Mouse (Mus musculus): Measurements from ENCODE around the gene Mesp1. TPM values are rescaled to one million over a fixed set of nuclear protein-coding genes. Genes with fewer than 3 reads are reported as not detected.

Gene Mesp1
- 0.16 and 0.30 TPM in 2 replicates for polyA plus RNA-seq (2016; fragmentation: Nextera tagmentation; extraction: Ambion mirVana)

DNA sequence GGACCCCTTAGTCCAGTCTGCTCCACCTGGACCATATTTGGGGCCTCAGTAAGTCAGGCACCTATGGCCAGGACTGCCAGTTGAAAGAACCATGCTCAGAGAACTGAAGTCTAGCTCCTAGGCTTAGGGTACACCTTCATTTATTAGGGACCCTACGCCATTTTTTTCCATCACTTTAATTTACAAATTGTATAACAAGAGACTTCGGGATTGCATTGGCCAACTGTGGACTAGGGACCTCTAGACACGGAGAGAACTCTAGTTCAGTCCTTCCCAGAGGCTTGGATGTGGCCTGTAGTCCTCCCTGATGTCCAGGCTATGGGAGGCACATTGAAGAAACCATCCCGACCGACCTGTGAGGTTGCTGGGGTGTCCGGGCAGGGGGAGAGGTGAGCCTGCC lies at the start of gene Mesp1:
TSS of gene Mesp1 (minus strand) at position 101 of the 400 bp plus-strand sequence.
- H3K9me3 ChIP-seq, result no peaks in the 10 kb centered on the region
- no peaks in the 10 kb centered on the region for H3K36me3 ChIP-seq
- H3K27ac ChIP-seq, result peak within 1 kb of the TSS; percentile 82
- H3K4me1 ChIP-seq, result peaks cover 40% of the 10 kb centered on the region
- 67% methylated on average over 6 of the region's 6 CpGs for WGBS
- no peak for DNase-seq (ENCODE audit: low spot score)
- H3K27me3 ChIP-seq (ENCODE audit: insufficient read depth, poor library complexity, severe bottlenecking), result peaks cover 79% of the 10 kb centered on the region
- H3K4me3 ChIP-seq, result peak within 1 kb of the TSS; percentile 62

DNA sequence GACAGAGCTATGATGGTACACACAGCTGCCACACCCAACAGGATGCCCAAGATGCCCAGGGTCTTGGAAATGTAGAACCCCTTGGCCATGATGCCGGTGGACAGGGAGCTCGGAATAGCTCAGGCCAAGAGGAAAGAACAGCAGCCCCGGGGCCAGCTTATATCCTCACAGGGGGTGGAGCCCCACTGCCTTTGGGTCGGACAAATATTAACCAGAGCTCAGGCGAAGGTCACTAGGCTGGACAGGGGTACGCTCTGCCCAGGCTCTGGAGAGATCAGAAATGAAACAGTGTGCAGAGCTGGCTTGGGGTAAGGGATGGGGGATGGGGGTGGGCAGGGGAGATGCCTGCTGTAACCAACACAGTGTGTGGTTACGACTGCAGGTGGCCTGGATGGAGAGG lies 48.6 kb upstream of the Mesp1 start:
- Histone ChIP-seq H3K9me3 (no peaks in the 10 kb centered on the region), H3K27me3 (ENCODE audit: insufficient read depth, poor library complexity, severe bottlenecking) (peaks cover 27% of the 10 kb centered on the region), H3K4me3 (no peak overlapping the region), H3K27ac (no peak overlapping the region), H3K4me1 (peaks cover 18% of the 10 kb centered on the region), H3K36me3 (no peaks in the 10 kb centered on the region; the same call in 1 of the 2 replicates)
- 62% methylated on average over 7 of the region's 7 CpGs for WGBS
- no peak for DNase-seq (ENCODE audit: low spot score)

DNA sequence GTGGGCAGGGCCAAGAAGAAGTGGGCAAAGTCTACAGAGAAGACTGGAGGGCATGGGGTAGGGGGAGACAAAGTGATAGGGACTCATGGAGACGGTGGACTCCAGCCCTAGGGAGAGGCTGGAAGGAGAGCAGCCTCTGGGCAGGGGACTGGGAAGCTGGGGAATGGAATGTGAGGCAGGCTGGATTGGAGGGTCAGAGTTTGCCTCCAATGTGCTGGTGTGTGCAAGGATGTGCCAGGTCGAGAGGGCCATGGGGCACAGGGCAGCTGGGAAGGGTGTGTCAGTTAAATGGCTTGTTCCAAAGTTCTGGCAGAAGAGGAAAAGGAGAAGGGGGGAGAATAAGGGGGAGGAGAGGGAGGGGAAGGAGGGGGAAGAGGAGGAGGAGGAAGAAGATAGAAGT lies 43.7 kb upstream of the Mesp1 start:
- no peaks in the 10 kb centered on the region; the same call in 1 of the 2 replicates for H3K36me3 ChIP-seq
- H3K4me3 ChIP-seq, result no peak overlapping the region
- H3K27me3 ChIP-seq (ENCODE audit: insufficient read depth, poor library complexity, severe bottlenecking), result 0 out of 2 replicates have a peak, but pooled peaks cover 8% of the 10 kb centered on the region
- peaks cover 5% of the 10 kb centered on the region for H3K4me1 ChIP-seq
- no peak for DNase-seq (ENCODE audit: low spot score)
- WGBS, result 70% methylated on average over 2 of the region's 2 CpGs
- no peak overlapping the region for H3K27ac ChIP-seq
- H3K9me3 ChIP-seq, result no peaks in the 10 kb centered on the region

DNA sequence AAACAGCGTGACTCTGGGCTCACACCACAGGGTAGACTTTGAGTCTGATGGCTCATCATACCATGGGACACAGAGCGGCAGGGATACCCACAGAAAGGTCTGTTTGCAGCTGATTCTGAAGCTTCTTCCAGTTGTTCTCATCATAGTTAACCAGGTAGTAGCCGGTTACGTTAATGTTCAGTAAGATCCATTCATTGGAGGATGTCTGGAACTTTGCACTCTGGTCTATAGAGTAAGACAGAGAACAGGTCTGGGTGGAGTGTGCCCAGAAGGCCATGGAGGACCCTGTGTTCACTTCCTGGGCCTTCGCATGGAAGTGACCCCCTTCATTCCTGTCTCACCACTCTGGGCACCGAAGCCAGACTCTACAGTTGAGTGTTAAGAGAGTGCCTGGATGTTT lies 41.6 kb upstream of the Mesp1 start:
- Histone ChIP-seq H3K27ac (no peak overlapping the region), H3K4me3 (no peak overlapping the region), H3K4me1 (0 out of 2 replicates have a peak, but pooled peaks cover 3% of the 10 kb centered on the region), H3K36me3 (no peaks in the 10 kb centered on the region), H3K27me3 (ENCODE audit: insufficient read depth, poor library complexity, severe bottlenecking) (no peaks in the 10 kb centered on the region), H3K9me3 (no peaks in the 10 kb centered on the region)
- 92% methylated on average over 6 of the region's 6 CpGs for WGBS
- no peak for DNase-seq (ENCODE audit: low spot score)

DNA sequence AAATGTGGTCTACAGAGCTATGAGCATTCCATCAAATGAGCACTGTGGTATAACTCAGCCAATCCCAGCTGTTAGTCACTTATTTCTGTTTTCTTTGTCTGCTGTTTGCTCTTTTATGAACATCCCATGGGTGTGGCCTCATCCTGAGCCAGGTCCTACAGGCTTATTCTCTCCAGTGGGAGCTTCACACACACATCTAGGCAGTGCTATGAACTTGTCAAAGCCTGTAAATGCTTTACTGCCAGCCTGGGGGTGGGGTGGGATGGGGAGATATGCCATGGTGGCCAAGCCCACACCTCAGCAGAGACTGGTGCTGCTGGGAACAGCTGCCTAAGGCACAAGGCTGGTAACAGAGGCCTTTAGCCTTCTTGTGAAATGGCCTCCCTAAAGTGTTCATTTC lies 39.4 kb upstream of the Mesp1 start:
- H3K36me3 ChIP-seq, result no peaks in the 10 kb centered on the region
- DNase-seq (ENCODE audit: low spot score), result no peak
- H3K27ac ChIP-seq, result no peak overlapping the region
- 0 out of 2 replicates have a peak, but pooled peaks cover 3% of the 10 kb centered on the region for H3K4me1 ChIP-seq
- H3K9me3 ChIP-seq, result no peaks in the 10 kb centered on the region
- H3K4me3 ChIP-seq, result no peak overlapping the region
- no peaks in the 10 kb centered on the region for H3K27me3 ChIP-seq (ENCODE audit: insufficient read depth, poor library complexity, severe bottlenecking)

- Histone ChIP-seq H3K27me3 (ENCODE audit: insufficient read depth, poor library complexity, severe bottlenecking) (no peaks in the 10 kb centered on the region), H3K4me1 (0 out of 2 replicates have a peak, but pooled peaks cover 3% of the 10 kb centered on the region), H3K9me3 (no peaks in the 10 kb centered on the region), H3K27ac (no peak overlapping the region), H3K36me3 (no peaks in the 10 kb centered on the region), H3K4me3 (no peak overlapping the region)
- 76% methylated on average over 6 of the region's 6 CpGs for WGBS
- DNase-seq (ENCODE audit: low spot score), result no peak
Observed at GRCm38 (mm10) chr7:79831585-79831984, 38.0 kb upstream of the Mesp1 start.

DNA sequence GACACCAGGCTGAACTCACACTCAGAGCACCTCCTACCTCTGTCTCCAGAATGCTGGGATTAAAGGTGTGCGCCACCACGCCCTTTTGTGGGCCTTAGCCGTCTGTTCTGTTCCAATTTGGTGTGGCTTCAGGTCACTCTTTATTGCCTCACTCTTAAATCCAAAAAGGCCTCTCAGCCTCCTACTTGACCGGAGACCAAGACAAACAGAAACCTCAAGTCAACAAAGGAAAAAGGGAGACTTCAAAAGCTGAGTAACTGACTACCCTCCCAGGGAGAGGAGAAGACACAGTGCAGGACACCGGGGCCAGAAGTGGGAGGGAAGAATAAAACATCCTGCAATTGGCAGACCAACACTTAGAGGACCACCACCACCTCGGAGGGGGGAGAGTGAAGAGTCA lies 37.6 kb upstream of the Mesp1 start:
- Histone ChIP-seq H3K9me3 (no peaks in the 10 kb centered on the region), H3K4me3 (no peak overlapping the region), H3K27ac (no peak overlapping the region), H3K4me1 (0 out of 2 replicates have a peak, but pooled peaks cover 3% of the 10 kb centered on the region), H3K27me3 (ENCODE audit: insufficient read depth, poor library complexity, severe bottlenecking) (no peaks in the 10 kb centered on the region), H3K36me3 (no peaks in the 10 kb centered on the region)
- DNase-seq (ENCODE audit: low spot score), result no peak
- 71% methylated on average over 6 of the region's 6 CpGs for WGBS

DNA sequence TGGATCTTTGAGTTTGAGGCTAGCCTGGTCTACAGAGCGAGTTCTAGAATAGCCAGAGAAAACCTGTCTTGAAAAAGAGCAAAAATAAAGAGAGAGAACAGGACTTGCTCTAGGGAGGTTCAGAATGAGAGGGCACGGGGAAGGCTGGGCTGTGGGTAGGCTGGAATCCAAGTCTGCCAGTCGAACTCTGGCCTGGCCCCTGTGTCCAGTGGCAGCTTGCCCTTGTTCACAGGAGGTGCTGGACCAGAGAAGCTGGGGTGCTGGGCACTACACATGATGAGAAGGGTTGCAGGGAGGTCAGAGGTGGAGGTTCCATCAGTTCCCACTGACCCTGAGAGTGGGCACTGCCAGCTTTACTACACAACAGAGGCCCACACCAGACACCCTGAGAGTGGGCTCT lies 34.8 kb upstream of the Mesp1 start:
- no peak for DNase-seq (ENCODE audit: low spot score)
- Histone ChIP-seq H3K4me1 (no peaks in the 10 kb centered on the region), H3K27ac (no peak overlapping the region), H3K36me3 (no peaks in the 10 kb centered on the region), H3K4me3 (no peak overlapping the region), H3K9me3 (no peaks in the 10 kb centered on the region), H3K27me3 (ENCODE audit: insufficient read depth, poor library complexity, severe bottlenecking) (no peaks in the 10 kb centered on the region)
- WGBS, result 80% methylated on average over 3 of the region's 3 CpGs

- 77% methylated on average over 12 of the region's 12 CpGs for WGBS
- H3K27me3 ChIP-seq (ENCODE audit: insufficient read depth, poor library complexity, severe bottlenecking), result peaks cover 4% of the 10 kb centered on the region; the same call in 1 of the 2 replicates
- peaks cover 38% of the 10 kb centered on the region for H3K4me1 ChIP-seq
- H3K4me3 ChIP-seq, result no peak overlapping the region
- no peak for DNase-seq (ENCODE audit: low spot score)
- H3K36me3 ChIP-seq, result no peaks in the 10 kb centered on the region
- H3K9me3 ChIP-seq, result no peaks in the 10 kb centered on the region
- H3K27ac ChIP-seq, result no peak overlapping the region
Observed at GRCm38 (mm10) chr7:79822092-79822695, 28.6 kb upstream of the Mesp1 start.

GRCm38 (mm10) chr7:79819996-79820395 lies 26.4 kb upstream of the Mesp1 start:
- peaks cover 38% of the 10 kb centered on the region for H3K4me1 ChIP-seq
- H3K27me3 ChIP-seq (ENCODE audit: insufficient read depth, poor library complexity, severe bottlenecking), result peaks cover 12% of the 10 kb centered on the region; the same call in 1 of the 2 replicates
- peak overlapping the region; percentile 60; the same call in 1 of the 2 replicates for H3K27ac ChIP-seq
- no peak overlapping the region for H3K4me3 ChIP-seq
- no peaks in the 10 kb centered on the region for H3K9me3 ChIP-seq
- 45% methylated on average over 11 of the region's 11 CpGs for WGBS
- DNase-seq (ENCODE audit: low spot score), result no peak
- H3K36me3 ChIP-seq, result no peaks in the 10 kb centered on the region

DNA sequence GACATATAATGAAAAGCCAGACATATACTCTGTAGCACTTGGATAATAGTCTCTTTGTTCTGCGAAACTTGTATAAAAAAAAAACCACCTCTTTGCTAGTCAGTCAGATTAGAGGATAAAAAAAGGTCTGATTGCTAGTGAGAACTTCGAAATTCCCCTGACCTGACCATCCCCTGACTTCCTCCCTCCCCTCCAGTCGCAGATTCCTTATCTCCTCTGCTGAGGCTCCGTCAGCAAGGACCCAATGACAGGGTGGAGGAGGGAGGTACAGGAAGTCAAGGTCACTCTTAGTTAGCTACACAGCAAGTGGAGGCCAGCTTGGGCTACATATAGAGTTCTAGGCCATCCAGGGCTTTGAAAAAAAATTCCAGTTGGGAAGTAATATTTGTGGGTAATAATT lies 25.9 kb upstream of the Mesp1 start:
- DNase-seq (ENCODE audit: low spot score), result no peak
- Histone ChIP-seq H3K4me1 (peaks cover 38% of the 10 kb centered on the region), H3K9me3 (no peaks in the 10 kb centered on the region), H3K27ac (peak overlapping the region; percentile 60; the same call in 1 of the 2 replicates), H3K36me3 (no peaks in the 10 kb centered on the region), H3K4me3 (no peak overlapping the region), H3K27me3 (ENCODE audit: insufficient read depth, poor library complexity, severe bottlenecking) (peaks cover 12% of the 10 kb centered on the region; the same call in 1 of the 2 replicates)
- 13% methylated on average over 4 of the region's 4 CpGs for WGBS

DNA sequence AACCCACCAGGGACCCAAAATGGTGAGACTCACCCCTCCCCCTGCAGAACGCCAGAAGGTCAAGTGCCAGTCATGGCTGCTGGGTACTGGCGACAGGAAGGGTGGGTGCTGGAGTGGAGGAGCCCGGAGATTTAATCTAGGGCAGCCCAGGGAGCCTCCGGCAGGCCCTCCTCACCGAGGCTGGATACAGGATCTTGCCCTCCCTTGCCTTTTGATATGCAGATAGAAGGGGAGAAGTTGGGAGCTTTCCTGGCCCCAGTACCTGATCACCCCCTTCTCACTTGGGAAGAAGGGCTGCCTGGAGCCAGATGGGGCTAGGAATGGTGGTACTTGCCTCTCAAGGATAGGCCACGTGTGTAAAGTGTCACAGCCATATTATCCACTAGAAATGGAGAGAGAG lies 24.7 kb upstream of the Mesp1 start:
- Histone ChIP-seq H3K27me3 (ENCODE audit: insufficient read depth, poor library complexity, severe bottlenecking) (peaks cover 12% of the 10 kb centered on the region; the same call in 1 of the 2 replicates), H3K4me1 (peaks cover 38% of the 10 kb centered on the region), H3K4me3 (no peak overlapping the region), H3K27ac (peak overlapping the region; percentile 56), H3K9me3 (no peaks in the 10 kb centered on the region), H3K36me3 (no peaks in the 10 kb centered on the region)
- WGBS, result 5% methylated on average over 6 of the region's 6 CpGs
- no peak for DNase-seq (ENCODE audit: low spot score)

- 72% methylated on average over 1 of the region's 1 CpGs for WGBS
- DNase-seq (ENCODE audit: low spot score), result no peak
- Histone ChIP-seq H3K9me3 (no peaks in the 10 kb centered on the region), H3K36me3 (no peaks in the 10 kb centered on the region), H3K4me3 (no peak overlapping the region), H3K27me3 (ENCODE audit: insufficient read depth, poor library complexity, severe bottlenecking) (peaks cover 53% of the 10 kb centered on the region), H3K4me1 (peaks cover 14% of the 10 kb centered on the region), H3K27ac (no peak overlapping the region)
Observed at GRCm38 (mm10) chr7:79813409-79813808, 19.8 kb upstream of the Mesp1 start.

Measured in heart, embryonic 10.5 days (tissue).